10 mouse cellular contexts compared by ENCODE assay signal in genomic region chr11:12434597-12434996, GRCm38 (mm10). TPM values are rescaled to one million over a fixed set of nuclear protein-coding genes. Genes with fewer than 3 reads are reported as not detected.
DNase-seq lines count a peak whose midpoint lies in the region; ATAC-seq and TF ChIP-seq lines count a peak whose summit lies in the region.
"Had no signal": no experiment of that assay in that cellular context is flagged by ENCODE, and none has a peak within 500 bp of the region (broad histone marks: within the 10 kb centered on the region; RNA-seq: fewer than 3 reads in every experiment).

No protein-coding gene starts in this region.

- H3K4me1 ChIP-seq in forebrain, embryonic 11.5 days (replicated peaks; ENCODE audit: control insufficient read depth, insufficient read depth, low read length) = peaks cover 2% of the 10 kb centered on the region; the same call in 1 of the 2 replicates
- H3K4me1 ChIP-seq in forebrain, postnatal 0 days (ENCODE audit: insufficient read depth) = no peaks in the 10 kb centered on the region
- peaks cover 25% of the 10 kb centered on the region for H3K4me1 ChIP-seq in lung, embryonic 14.5 days (ENCODE audit: insufficient read depth)
- peaks cover 20% of the 10 kb centered on the region for H3K4me1 ChIP-seq in heart, embryonic 15.5 days (replicated peaks)
- no peaks in the 10 kb centered on the region for H3K4me1 ChIP-seq in midbrain, embryonic 16.5 days (ENCODE audit: control insufficient read depth, insufficient read depth, low read length)

- H3K4me3 ChIP-seq in forebrain, embryonic 11.5 days (ENCODE audit: low read depth, low read length) = no peak overlapping the region
- H3K4me3 ChIP-seq in forebrain, postnatal 0 days (ENCODE audit: low read depth, low read length) = no peak overlapping the region
- H3K4me3 ChIP-seq in lung, embryonic 14.5 days (ENCODE audit: low read depth, low read length) = no peak overlapping the region
- H3K4me3 ChIP-seq in heart, embryonic 15.5 days = peak overlapping the region; percentile 31
- no peak overlapping the region for H3K4me3 ChIP-seq in midbrain, embryonic 16.5 days (ENCODE audit: low read depth, low read length)

- TF ChIP-seq CTCF in forebrain, postnatal 0 days (IDR thresholded peaks at IDR 0.05; ENCODE audit: low read depth) = no peak
- TF ChIP-seq CTCF in lung, embryonic 14.5 days (IDR thresholded peaks at IDR 0.05; ENCODE audit: low read depth) = no peak

- ATAC-seq in forebrain, embryonic 11.5 days (replicated peaks; ENCODE audit: low FRiP score) = 0 out of 2 replicates have a peak, but pooled peaks have one; percentile 49
- ATAC-seq in forebrain, postnatal 0 days = no peak
- ATAC-seq in lung, embryonic 14.5 days (ENCODE audit: insufficient read depth) = peak; percentile 42; the same call in 1 of the 2 replicates
- peak; percentile 82; the same call in 1 of the 2 replicates for ATAC-seq in heart, embryonic 15.5 days (replicated peaks; ENCODE audit: insufficient number of reproducible peaks, insufficient read depth, low FRiP score, low read depth)
- ATAC-seq in midbrain, embryonic 16.5 days = peak; percentile 66

- H3K36me3 ChIP-seq in forebrain, embryonic 11.5 days (ENCODE audit: control insufficient read depth, insufficient read depth, low read length) = no peaks in the 10 kb centered on the region
- no peaks in the 10 kb centered on the region for H3K36me3 ChIP-seq in forebrain, postnatal 0 days (ENCODE audit: insufficient read depth)
- H3K36me3 ChIP-seq in lung, embryonic 14.5 days (ENCODE audit: insufficient read depth) = no peaks in the 10 kb centered on the region
- H3K36me3 ChIP-seq in heart, embryonic 15.5 days = no peaks in the 10 kb centered on the region
- no peaks in the 10 kb centered on the region for H3K36me3 ChIP-seq in midbrain, embryonic 16.5 days (ENCODE audit: control insufficient read depth, insufficient read depth, low read length)

- H3K9ac ChIP-seq in forebrain, embryonic 11.5 days (ENCODE audit: low read length) = no peak overlapping the region
- no peak overlapping the region for H3K9ac ChIP-seq in forebrain, postnatal 0 days
- no peak overlapping the region for H3K9ac ChIP-seq in lung, embryonic 14.5 days
- H3K9ac ChIP-seq in heart, embryonic 15.5 days = peak overlapping the region; percentile 28; the same call in 1 of the 2 replicates
- H3K9ac ChIP-seq in midbrain, embryonic 16.5 days (ENCODE audit: low read depth, low read length) = no peak overlapping the region

- H3K9me3 ChIP-seq in forebrain, embryonic 11.5 days (ENCODE audit: control insufficient read depth, low read length) = no peaks in the 10 kb centered on the region
- no peaks in the 10 kb centered on the region for H3K9me3 ChIP-seq in forebrain, postnatal 0 days (ENCODE audit: low read length)
- no peaks in the 10 kb centered on the region for H3K9me3 ChIP-seq in lung, embryonic 14.5 days (ENCODE audit: low read depth, low read length)
- no peaks in the 10 kb centered on the region for H3K9me3 ChIP-seq in heart, embryonic 15.5 days (replicated peaks)
- H3K9me3 ChIP-seq in midbrain, embryonic 16.5 days (replicated peaks; ENCODE audit: control insufficient read depth, low read length, poor library complexity, severe bottlenecking) = no peaks in the 10 kb centered on the region

- DNase-seq in forebrain, embryonic 11.5 days (ENCODE audit: low spot score) = no peak
- DNase-seq in forebrain, postnatal 0 days = no peak
- DNase-seq in lung, embryonic 14.5 days = peak; percentile 46
- DNase-seq in lung, adult 18-20 months = no peak
- DNase-seq in urinary bladder, postnatal 10 days (ENCODE audit: low spot score) = no peak
- DNase-seq in adipocyte (ENCODE audit: low spot score) = no peak
- DNase-seq: cerebellum, adult 9-11 months had no signal

- H3K4me2 ChIP-seq in forebrain, embryonic 11.5 days (ENCODE audit: low read depth, low read length, severe bottlenecking) = no peak overlapping the region
- H3K4me2 ChIP-seq in forebrain, postnatal 0 days (ENCODE audit: low read depth) = no peak overlapping the region
- 0 out of 2 replicates have a peak overlapping the region, but pooled peaks have one; percentile 10 for H3K4me2 ChIP-seq in lung, embryonic 14.5 days
- H3K4me2 ChIP-seq in heart, embryonic 15.5 days = peak overlapping the region; percentile 56
- no peak overlapping the region for H3K4me2 ChIP-seq in midbrain, embryonic 16.5 days (ENCODE audit: low read length)

- WGBS in forebrain, embryonic 11.5 days = 62% methylated on average over 4 of the region's 4 CpGs
- 60% methylated on average over 4 of the region's 4 CpGs for whole genome bisulfite sequencing in forebrain, postnatal 0 days
- 43% methylated on average over 4 of the region's 4 CpGs for WGBS in lung, embryonic 14.5 days
- 22% methylated on average over 4 of the region's 4 CpGs for WGBS in heart, embryonic 15.5 days
- WGBS in midbrain, embryonic 16.5 days = 68% methylated on average over 4 of the region's 4 CpGs

- H3K27me3 ChIP-seq in forebrain, embryonic 11.5 days (ENCODE audit: control insufficient read depth, insufficient read depth, low read length) = no peaks in the 10 kb centered on the region
- no peaks in the 10 kb centered on the region for H3K27me3 ChIP-seq in forebrain, postnatal 0 days (ENCODE audit: insufficient read depth, low read length)
- no peaks in the 10 kb centered on the region for H3K27me3 ChIP-seq in lung, embryonic 14.5 days (ENCODE audit: insufficient read depth, low read length)
- H3K27me3 ChIP-seq in heart, embryonic 15.5 days = no peaks in the 10 kb centered on the region
- H3K27me3 ChIP-seq in midbrain, embryonic 16.5 days (ENCODE audit: control insufficient read depth, insufficient read depth, low read depth, low read length) = no peaks in the 10 kb centered on the region

- no peak overlapping the region for H3K27ac ChIP-seq in forebrain, embryonic 11.5 days (ENCODE audit: low read depth, low read length)
- H3K27ac ChIP-seq in forebrain, postnatal 0 days (ENCODE audit: low read depth, low read length) = no peak overlapping the region
- peak overlapping the region; percentile 37; the same call in 1 of the 2 replicates for H3K27ac ChIP-seq in lung, embryonic 14.5 days (ENCODE audit: low read depth)
- H3K27ac ChIP-seq in heart, embryonic 15.5 days = peak overlapping the region; percentile 76
- no peak overlapping the region for H3K27ac ChIP-seq in midbrain, embryonic 16.5 days (ENCODE audit: low read length)
- H3K27ac ChIP-seq: macrophage had no signal

RNA-seq across cellular contexts. Expression of gene Cobl, which starts 30.2 kb away (rescaled TPM):
- 3.0 and 3.6 TPM in 2 replicates for polyA plus RNA-seq in forebrain, embryonic 11.5 days (2014; fragmentation: Nextera tagmentation; extraction: Ambion mirVana)
- total RNA-seq in forebrain, postnatal 0 days (2014; rRNA removed) = 16.0 and 17.4 TPM in 2 replicates
- polyA plus RNA-seq in forebrain, postnatal 0 days (2015; fragmentation: Nextera tagmentation; extraction: Ambion mirVana) = 7.3 and 11.5 TPM in 2 replicates
- 10.8 and 13.5 TPM in 2 replicates for polyA plus RNA-seq in lung, embryonic 14.5 days (2014; fragmentation: Nextera tagmentation; extraction: Ambion mirVana)
- polyA plus RNA-seq in heart, embryonic 15.5 days (2015; fragmentation: Nextera tagmentation; extraction: Ambion mirVana) = 31.1 and 42.5 TPM in 2 replicates
- polyA plus RNA-seq in midbrain, embryonic 16.5 days (2015; fragmentation: Nextera tagmentation; extraction: Ambion mirVana) = 18.3 and 21.1 TPM in 2 replicates
- polyA plus RNA-seq: macrophage had no signal

Comparison
In these comparisons a context has a peak if more than half of its experiments do, and no peak if none do; other contexts are left out.
1. H3K27ac ChIP-seq: peak in lung, embryonic 14.5 days (single experiment) and heart, embryonic 15.5 days (single experiment); none in forebrain, embryonic 11.5 days (single experiment), forebrain, postnatal 0 days (single experiment) and midbrain, embryonic 16.5 days (single experiment).
2. H3K4me2 ChIP-seq: peak in lung, embryonic 14.5 days (single experiment) and heart, embryonic 15.5 days (single experiment); none in forebrain, embryonic 11.5 days (single experiment), forebrain, postnatal 0 days (single experiment) and midbrain, embryonic 16.5 days (single experiment).